Mouse (Mus musculus) heart, embryonic 16.5 days (tissue): ENCODE results near the gene Pon3. TPM values are rescaled to one million over a fixed set of nuclear protein-coding genes. Genes with fewer than 3 reads are reported as not detected.
"Not testable (repeated sequence)": the region's sequence is repeated elsewhere in the genome, so short reads cannot be mapped to it uniquely, and the experiment has no call there.

Experiments
- ATAC-seq: fragments of 200-750 bp; cut with Nextera tagmentation; replicated peaks from 2 replicates; pipeline ENCODE4 v1.8.0; 2017; ENCODE audit warnings: moderate number of reproducible peaks; ENCODE audit not compliant: insufficient read depth, low FRiP score; ENCODE audit errors: extremely low read depth
- H3K27ac ChIP-seq: fragments of 300-500 bp; sonication (generic); 2 replicates; pipeline ENCODE4 v1.5.1; 2014; ENCODE audit warnings: mild to moderate bottlenecking, low read length, control low read depth, moderate library complexity
- H3K27me3 ChIP-seq: fragments of 300-500 bp; sonication (generic); 2 replicates; pipeline ENCODE4 v1.6.1; 2014; ENCODE audit warnings: low read length, mixed read lengths; ENCODE audit not compliant: control insufficient read depth, insufficient read depth
- H3K36me3 ChIP-seq: fragments of 300-500 bp; sonication (generic); 2 replicates; pipeline ENCODE4 v1.6.1; 2014; ENCODE audit not compliant: control insufficient read depth, insufficient read depth
- H3K4me1 ChIP-seq: fragments of 300-500 bp; sonication (generic); 2 replicates; pipeline ENCODE4 v1.6.1; 2014; ENCODE audit warnings: low read length, mixed read lengths; ENCODE audit not compliant: control insufficient read depth, insufficient read depth
- H3K4me2 ChIP-seq: fragments of 300-500 bp; sonication (generic); 2 replicates; pipeline ENCODE4 v1.6.1; 2014; ENCODE audit warnings: low read depth, mild to moderate bottlenecking, control low read depth, low read length
- H3K4me3 ChIP-seq: fragments of 300-500 bp; sonication (generic); 2 replicates; pipeline ENCODE4 v1.5.1; 2014; ENCODE audit warnings: mild to moderate bottlenecking, control low read depth, low read length
- H3K9ac ChIP-seq: fragments of 300-500 bp; sonication (generic); 2 replicates; pipeline ENCODE4 v1.6.1; 2014; ENCODE audit warnings: low read length, control low read depth
- H3K9me3 ChIP-seq: fragments of 300-500 bp; sonication (generic); replicated peaks from 2 replicates; pipeline ENCODE4 v1.6.1; 2016; ENCODE audit warnings: low read length; ENCODE audit not compliant: control insufficient read depth
- WGBS: fragments of 180-500 bp; shearing (Covaris S2); extraction: QIAGEN DNeasy Blood & Tissue Kit; methylation state at CpG from one replicate; pipeline ENCODE4 v1.1.7; 2014; 5-methylcytosine and 5-hydroxymethylcytosine counted together
- polyA plus RNA-seq: library from polyadenylated mRNA; unstranded; fragments of >200 nt; fragmentation: Nextera tagmentation; extraction: Ambion mirVana; gene quantifications from 2 replicates; pipeline ENCODE4 v1.2.1, GENCODE M21; 2015

The Pon3 gene
- polyA plus RNA-seq, 1 experiment from 2014 or later = 36.8 TPM

DNA sequence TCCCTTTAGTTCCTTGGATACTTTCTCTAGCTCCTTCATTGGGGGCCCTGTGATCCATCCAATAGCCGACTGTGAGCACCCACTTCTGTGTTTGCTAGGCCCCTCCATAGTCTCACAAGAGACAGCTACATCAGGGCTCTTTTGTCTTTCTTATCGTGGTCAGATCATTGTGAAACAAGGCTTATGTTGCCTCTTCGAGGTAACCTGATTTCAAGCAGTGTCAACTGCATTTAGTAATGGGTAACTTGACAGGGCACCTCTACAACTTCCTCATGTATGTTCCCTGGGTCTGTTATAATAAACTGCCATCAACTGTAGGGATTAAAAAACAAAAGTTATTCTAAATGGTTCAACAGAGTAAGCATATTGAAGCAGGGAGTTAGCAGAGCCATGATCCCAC is 21.5 kb downstream of the Pon3 start:
- Histone ChIP-seq H3K4me3 (no peak overlapping the region), H3K36me3 (peaks cover 19% of the 10 kb centered on the region), H3K27ac (no peak overlapping the region), H3K27me3 (no peaks in the 10 kb centered on the region), H3K9ac (no peak overlapping the region), H3K4me1 (no peaks in the 10 kb centered on the region), H3K4me2 (no peak overlapping the region), H3K9me3 (no peaks in the 10 kb centered on the region)
- 56% methylated on average over 3 of the region's 3 CpGs for WGBS
- ATAC-seq = no peak

DNA sequence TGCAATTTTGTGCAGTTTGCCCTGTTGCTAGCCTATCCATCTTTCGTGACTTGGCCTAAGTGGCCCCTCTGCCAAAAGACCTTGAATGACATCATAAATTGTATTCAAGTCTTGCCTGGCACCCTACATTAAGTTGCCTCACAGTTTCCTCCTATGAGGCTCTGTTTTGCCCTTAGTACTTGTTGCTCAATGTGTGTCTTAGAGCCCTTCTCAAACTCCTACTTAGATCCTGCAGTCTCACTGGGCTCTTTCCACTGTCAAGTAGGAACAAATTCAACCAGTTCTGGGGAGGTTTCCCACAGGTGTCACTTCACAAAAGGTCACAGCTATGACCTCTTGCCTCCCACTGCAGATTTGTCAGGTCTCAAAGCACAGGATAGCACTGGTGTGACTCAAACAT is 22.3 kb downstream of the Pon3 start:
- H3K36me3 ChIP-seq = peaks cover 13% of the 10 kb centered on the region
- no peaks in the 10 kb centered on the region for H3K4me1 ChIP-seq
- no peak overlapping the region for H3K4me2 ChIP-seq
- no peak overlapping the region for H3K4me3 ChIP-seq
- H3K27me3 ChIP-seq = no peaks in the 10 kb centered on the region
- H3K9me3 ChIP-seq = no peaks in the 10 kb centered on the region
- H3K9ac ChIP-seq = no peak overlapping the region
- 84% methylated on average over 1 of the region's 1 CpGs for WGBS
- H3K27ac ChIP-seq = no peak overlapping the region
- no peak for ATAC-seq

DNA sequence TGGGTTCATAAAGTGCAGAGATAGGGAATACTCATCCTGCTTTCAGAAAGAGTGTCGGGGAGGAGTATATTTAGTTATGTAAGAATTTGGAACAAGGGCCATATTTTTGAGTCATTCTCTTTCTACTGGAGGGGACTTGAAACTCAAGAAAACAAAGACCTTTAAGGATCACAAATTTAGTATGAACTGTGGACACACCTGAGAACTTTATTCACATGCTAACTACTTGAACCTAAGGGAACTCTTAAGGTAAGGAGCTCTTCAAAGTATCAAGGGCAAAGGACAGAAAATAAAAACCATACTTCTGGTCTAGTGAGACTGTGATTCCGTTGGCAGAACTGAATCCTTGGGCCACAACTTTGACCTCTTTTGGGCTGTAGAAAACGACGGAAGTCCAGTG is 24.1 kb downstream of the Pon3 start:
- Histone ChIP-seq H3K4me3 (no peak overlapping the region), H3K4me2 (no peak overlapping the region), H3K27ac (no peak overlapping the region), H3K36me3 (peaks cover 13% of the 10 kb centered on the region), H3K27me3 (no peaks in the 10 kb centered on the region), H3K9me3 (no peaks in the 10 kb centered on the region), H3K4me1 (no peaks in the 10 kb centered on the region), H3K9ac (no peak overlapping the region)
- 88% methylated on average over 4 of the region's 4 CpGs for WGBS
- ATAC-seq = no peak

DNA sequence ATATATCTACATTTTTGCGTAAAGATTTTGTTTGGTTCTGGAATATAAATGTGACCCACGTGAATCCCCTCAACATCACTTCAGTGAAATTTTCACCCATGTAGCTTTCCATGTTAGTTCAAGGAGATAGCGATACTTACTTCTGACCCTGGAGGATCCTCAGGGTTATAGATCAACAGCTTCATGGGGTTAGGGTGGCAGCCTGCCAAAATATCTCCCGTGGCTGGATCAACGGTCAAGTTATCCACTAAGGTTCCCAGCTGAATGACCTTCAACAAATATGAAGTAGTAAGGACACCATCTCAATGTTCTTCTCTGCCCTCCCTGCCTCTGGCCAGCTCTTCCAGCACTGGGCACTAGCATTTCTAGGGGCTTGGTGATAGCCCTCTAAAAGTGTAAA is 25.8 kb downstream of the Pon3 start:
- no peak overlapping the region for H3K4me2 ChIP-seq
- no peaks in the 10 kb centered on the region for H3K9me3 ChIP-seq
- ATAC-seq = no peak
- H3K4me3 ChIP-seq = no peak overlapping the region
- H3K4me1 ChIP-seq = no peaks in the 10 kb centered on the region
- no peak overlapping the region for H3K9ac ChIP-seq
- no peaks in the 10 kb centered on the region for H3K27me3 ChIP-seq
- no peak overlapping the region for H3K27ac ChIP-seq
- WGBS = 72% methylated on average over 5 of the region's 5 CpGs
- peaks cover 13% of the 10 kb centered on the region for H3K36me3 ChIP-seq

DNA sequence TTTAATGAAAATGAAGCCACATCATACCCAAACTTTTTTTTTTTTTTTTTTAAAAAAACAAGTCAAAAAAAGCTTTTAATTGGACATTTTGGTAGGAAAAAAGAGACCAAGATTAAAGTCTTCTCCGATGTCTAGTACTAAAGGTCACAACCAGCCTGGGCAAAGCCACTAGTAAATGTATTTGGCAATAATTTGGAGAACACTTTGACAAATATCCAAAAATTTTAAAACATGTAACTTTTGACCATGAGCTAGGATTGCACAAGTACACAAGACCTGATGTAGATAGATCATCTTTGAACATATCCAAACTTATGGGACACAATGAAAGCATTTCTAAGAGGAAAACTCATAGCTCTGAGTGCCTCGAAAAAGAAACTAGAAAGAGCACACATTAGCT is 32.5 kb downstream of the Pon3 start:
- H3K27me3 ChIP-seq, H3K4me3 ChIP-seq, H3K9me3 ChIP-seq, ATAC-seq, H3K27ac ChIP-seq, H3K36me3 ChIP-seq, H3K4me2 ChIP-seq, H3K9ac ChIP-seq, H3K4me1 ChIP-seq: not testable (repeated sequence)
- WGBS = 93% methylated on average over 2 of the region's 2 CpGs

DNA sequence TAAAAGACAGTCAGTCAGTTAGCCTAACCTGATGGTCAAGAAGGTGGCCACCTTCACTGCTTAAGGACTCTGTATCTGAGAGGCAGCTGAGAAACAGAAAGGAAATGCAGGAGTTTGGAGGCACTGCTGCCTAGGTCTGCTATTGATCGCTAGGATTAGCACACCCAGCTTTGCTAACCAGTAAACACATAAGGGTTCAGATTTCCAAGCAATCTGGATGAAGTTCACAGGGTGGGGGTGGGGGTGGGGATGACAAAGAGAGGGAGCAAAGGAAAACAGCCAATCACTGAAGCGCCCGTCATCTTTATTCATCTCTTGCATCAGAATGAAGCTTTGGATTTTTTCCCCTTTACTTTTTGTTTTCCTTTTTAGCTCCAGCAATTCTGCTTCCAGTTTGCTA is 34.0 kb downstream of the Pon3 start:
- H3K4me2 ChIP-seq = no peak overlapping the region
- no peaks in the 10 kb centered on the region for H3K9me3 ChIP-seq
- WGBS = 75% methylated on average over 3 of the region's 3 CpGs

DNA sequence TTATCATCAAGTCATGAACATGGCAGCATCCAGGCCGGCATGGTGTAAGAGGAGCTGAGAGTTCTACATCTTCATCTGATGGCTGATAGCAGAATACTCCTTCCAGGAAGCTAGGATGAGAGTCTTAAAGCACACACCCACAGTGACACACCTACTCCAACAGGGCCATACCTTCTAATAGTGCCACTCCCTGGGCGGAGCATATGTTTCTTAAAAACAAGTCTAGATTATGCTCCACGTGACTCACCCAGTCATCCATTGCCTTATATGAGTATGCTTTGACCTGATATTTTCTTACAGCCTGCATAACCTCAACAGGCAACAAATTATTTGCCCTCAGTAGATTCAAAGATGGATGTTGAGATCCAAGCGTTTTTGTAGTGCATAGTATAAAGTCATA is 37.9 kb downstream of the Pon3 start:
- Histone ChIP-seq H3K4me2 (no peak overlapping the region), H3K9ac (no peak overlapping the region), H3K27me3 (no peaks in the 10 kb centered on the region), H3K4me1 (no peaks in the 10 kb centered on the region), H3K4me3 (no peak overlapping the region), H3K27ac (no peak overlapping the region), H3K9me3 (no peaks in the 10 kb centered on the region), H3K36me3 (peaks cover 8% of the 10 kb centered on the region)
- 93% methylated on average over 4 of the region's 4 CpGs for WGBS
- ATAC-seq = no peak

More for the DNA sequence above, 34.0 kb downstream of the Pon3 start:
- Histone ChIP-seq H3K4me1 (no peaks in the 10 kb centered on the region), H3K27me3 (no peaks in the 10 kb centered on the region), H3K4me3 (no peak overlapping the region), H3K27ac (no peak overlapping the region), H3K9ac (no peak overlapping the region), H3K36me3 (peaks cover 8% of the 10 kb centered on the region)
- ATAC-seq = no peak

DNA sequence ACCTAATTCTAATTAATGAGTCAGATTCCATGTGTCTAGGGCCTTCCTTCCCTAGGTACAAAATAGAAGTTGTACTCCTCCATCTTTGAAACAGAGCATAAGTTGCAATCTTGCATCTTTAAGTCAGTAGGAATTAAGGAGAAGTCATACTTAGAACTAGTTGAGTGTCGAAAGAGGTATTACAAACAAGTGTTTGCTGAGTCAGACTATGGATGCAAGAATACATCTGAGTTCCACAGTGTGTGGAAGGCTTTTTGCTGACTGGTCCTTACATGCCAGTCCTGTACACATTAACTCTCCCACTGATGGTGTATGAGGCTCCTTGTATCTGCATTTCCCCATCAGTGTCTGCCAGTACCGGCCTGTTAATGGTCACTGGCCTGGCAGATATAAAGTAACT is 48.3 kb downstream of the Pon3 start:
- H3K36me3 ChIP-seq = no peaks in the 10 kb centered on the region
- 79% methylated on average over 2 of the region's 2 CpGs for WGBS
- no peaks in the 10 kb centered on the region; the same call in 1 of the 2 replicates for H3K9me3 ChIP-seq
- no peaks in the 10 kb centered on the region for H3K4me1 ChIP-seq
- no peak overlapping the region for H3K9ac ChIP-seq
- no peak overlapping the region for H3K4me3 ChIP-seq
- no peak overlapping the region for H3K27ac ChIP-seq
- H3K4me2 ChIP-seq = no peak overlapping the region
- no peaks in the 10 kb centered on the region for H3K27me3 ChIP-seq
- ATAC-seq = no peak

DNA sequence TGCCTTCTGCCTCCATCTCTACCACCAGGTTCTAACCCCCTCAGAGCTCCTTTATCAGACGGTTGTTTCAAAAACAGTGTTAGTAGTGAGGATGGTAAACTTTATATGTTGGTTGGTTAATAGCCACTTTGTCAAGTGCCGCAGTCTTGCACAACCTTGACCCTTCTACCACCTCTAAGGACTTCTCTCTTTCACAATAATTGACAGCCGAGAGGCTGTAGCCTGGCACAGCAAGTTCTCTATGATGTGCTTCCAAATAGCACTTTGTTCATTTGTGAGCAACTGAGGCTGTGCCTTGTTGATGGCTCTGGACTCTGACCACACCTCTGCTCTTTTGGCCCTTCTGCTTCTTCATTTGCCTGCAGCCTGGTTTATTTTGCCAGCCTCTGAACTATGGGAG is 56.2 kb downstream of the Pon3 start:
- H3K4me1 ChIP-seq = no peaks in the 10 kb centered on the region
- H3K9ac ChIP-seq = no peak overlapping the region
- no peaks in the 10 kb centered on the region for H3K9me3 ChIP-seq
- 78% methylated on average over 3 of the region's 3 CpGs for WGBS
- H3K36me3 ChIP-seq = no peaks in the 10 kb centered on the region
- no peak for ATAC-seq
- H3K27me3 ChIP-seq = no peaks in the 10 kb centered on the region
- no peak overlapping the region for H3K4me3 ChIP-seq
- no peak overlapping the region for H3K27ac ChIP-seq
- H3K4me2 ChIP-seq = no peak overlapping the region

DNA sequence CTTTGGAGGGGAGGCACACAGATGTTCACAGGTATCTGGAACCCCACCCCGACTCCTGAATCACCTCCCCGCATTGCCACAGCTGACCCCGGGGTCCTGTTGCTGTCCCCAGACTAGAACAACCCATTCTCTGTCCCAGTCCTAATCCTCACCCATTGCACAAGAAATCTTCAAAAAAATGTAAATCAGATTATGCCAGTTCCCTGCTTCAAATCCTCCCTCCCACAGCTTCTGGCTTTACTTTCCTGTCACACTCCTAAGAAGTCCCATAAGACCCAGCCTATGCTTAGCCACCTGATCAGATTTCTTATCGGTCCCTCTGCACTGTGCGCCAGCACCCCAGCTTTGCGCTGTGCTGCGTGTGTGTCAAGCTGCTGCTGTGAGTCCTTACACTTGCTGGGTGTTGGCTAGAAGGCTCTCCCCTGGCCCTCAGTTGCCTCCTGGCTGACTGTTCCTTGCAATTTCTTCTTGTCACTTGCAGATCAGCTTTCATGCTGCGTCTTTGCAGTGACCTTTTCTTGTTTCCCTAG is 56.6 kb downstream of the Pon3 start:
- Histone ChIP-seq H3K9ac (no peak overlapping the region), H3K27me3 (no peaks in the 10 kb centered on the region), H3K4me2 (no peak overlapping the region), H3K4me1 (no peaks in the 10 kb centered on the region), H3K27ac (no peak overlapping the region), H3K9me3 (no peaks in the 10 kb centered on the region), H3K4me3 (no peak overlapping the region), H3K36me3 (no peaks in the 10 kb centered on the region)
- 83% methylated on average over 8 of the region's 8 CpGs for WGBS
- ATAC-seq = no peak
